Mouse (Mus musculus): ENCODE data around the gene Sumf2. TPM values are rescaled to one million over a fixed set of nuclear protein-coding genes. Genes with fewer than 3 reads are reported as not detected.
"Not testable (repeated sequence)": the region's sequence is repeated elsewhere in the genome, so short reads cannot be mapped to it uniquely, and the experiment has no call there.

Sumf2 gene
- total RNA-seq, 2 experiments from 2014 or later: 20.2 to 20.8 TPM

DNA sequence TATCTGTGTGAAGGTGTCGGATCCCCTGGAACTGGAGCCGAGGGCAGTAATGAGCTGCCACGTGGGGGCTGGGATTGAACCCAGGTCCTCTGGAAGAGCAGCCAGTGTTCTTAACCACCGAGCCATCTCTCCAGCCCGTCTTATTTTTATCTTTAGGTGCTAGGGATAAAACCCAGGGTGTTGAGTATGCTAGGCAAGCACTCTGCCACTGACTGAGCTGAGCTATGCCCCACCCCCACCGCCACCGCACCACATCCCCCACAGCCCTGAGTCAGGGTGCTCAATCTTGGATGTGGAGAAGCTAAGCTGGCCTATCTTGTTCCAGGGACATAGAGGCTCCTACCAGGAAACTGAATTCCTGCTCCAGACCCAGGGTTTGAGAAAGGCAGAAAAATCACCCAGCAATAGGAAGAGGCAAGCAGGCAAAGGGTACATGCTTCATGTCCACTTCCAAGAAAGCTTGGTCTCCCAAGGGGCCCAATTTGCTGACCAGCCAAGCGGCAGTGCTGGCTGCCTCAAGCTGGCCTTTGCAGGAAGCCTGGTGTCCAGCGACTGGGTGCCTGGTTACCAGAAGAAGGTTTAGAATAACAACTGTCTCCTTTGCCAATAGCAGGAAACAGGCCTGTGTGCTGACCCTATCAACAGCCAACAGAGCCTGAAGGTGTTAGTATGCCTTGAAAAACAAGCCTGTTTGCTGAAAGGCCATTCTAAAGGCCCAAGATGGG is 31.1 kb downstream of the Sumf2 start:
- Histone ChIP-seq H3K4me3 (no peak overlapping the region), H3K27ac (peak overlapping the region; percentile 69)
- intact Hi-C loops (cut with DNase I): no loop called here
- peak; percentile 19 to 28 for DNase-seq (ENCODE audit: extremely low spot score in 1 of 2, low spot score in 2 of 2)
- TF ChIP-seq CTCF (IDR thresholded peaks at IDR 0.05): no peak

DNA sequence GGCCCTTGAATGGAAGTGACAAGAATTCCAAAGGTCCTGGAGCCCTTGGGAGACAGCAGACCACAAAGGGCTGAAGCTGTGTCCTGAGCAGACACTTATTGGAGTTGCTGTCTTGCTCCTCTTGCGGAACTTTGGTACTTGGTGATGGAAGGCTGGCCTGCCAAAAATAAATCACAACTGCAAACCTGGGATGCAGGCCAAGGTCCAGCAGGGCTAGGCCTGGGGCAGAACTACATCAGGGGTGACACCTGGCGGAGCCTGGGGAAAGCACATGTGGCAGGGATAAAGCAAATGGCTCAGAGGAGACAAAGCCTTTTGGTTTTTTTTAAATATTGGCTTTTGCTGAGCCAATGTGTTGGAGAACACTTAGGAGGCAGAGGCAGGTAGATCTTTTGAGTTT is 32.2 kb downstream of the Sumf2 start:
- peak; percentile 23 to 47 for DNase-seq (ENCODE audit: extremely low spot score in 1 of 2, low spot score in 2 of 2)
- intact Hi-C loops (cut with DNase I): no loop called here
- H3K4me3 ChIP-seq: peak overlapping the region; percentile 6; the same call in 1 of the 2 replicates
- TF ChIP-seq CTCF (IDR thresholded peaks at IDR 0.05): peak; percentile 50
- peak overlapping the region; percentile 69 for H3K27ac ChIP-seq

DNA sequence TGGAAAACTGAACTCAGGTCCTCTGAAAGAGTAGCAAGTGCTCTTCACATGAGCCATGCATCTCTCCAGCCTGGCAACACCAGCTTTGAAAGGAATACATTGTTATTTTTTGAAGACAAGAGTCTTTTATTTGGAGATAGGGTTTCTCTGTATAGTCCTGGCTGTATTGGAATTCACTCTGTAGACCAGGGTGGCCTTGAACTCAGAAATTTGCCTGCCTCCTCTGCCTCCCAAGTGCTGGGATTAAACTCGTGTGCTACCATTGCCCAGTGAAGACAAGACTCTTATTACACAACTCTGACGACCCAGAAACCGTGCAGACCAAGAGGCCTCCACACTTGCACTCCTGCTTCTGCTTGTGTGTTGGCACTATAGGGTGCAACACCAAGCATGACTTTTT is 33.1 kb downstream of the Sumf2 start:
- no peak overlapping the region for H3K4me3 ChIP-seq
- no peak for DNase-seq (ENCODE audit: extremely low spot score in 1 of 2, low spot score in 2 of 2)
- TF ChIP-seq CTCF (IDR thresholded peaks at IDR 0.05): no peak
- no peak overlapping the region for H3K27ac ChIP-seq
- intact Hi-C loops (cut with DNase I): loop anchor here (2.0 kb wide), 1 partner anchor 15 kb away; no protein-coding TSS in a partner anchor

DNA sequence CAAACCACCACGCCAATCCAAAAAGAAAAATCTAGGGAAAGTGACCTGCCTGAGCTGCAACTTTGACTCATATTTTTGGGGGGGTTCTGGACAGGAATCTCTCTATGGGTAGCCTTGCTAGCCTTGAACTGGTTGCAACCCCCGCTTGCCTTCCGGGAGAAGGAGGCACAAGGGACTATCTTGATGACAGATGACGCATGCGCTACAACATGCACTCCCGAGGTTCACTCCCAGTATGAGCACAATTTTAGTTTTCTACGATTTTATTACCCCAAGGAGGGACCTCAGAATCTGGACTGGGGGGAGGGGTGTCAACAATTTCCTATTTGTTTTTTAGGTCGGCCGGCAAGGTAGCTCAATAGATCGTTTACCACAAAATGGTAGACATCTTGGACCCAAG is 39.5 kb downstream of the Sumf2 start:
- peak overlapping the region; percentile 96 for H3K27ac ChIP-seq
- peak overlapping the region; percentile 97 for H3K4me3 ChIP-seq
- intact Hi-C loops (cut with DNase I): no loop called here
- no peak for DNase-seq (ENCODE audit: extremely low spot score in 1 of 2, low spot score in 2 of 2)
- no peak for TF ChIP-seq CTCF (IDR thresholded peaks at IDR 0.05)

DNA sequence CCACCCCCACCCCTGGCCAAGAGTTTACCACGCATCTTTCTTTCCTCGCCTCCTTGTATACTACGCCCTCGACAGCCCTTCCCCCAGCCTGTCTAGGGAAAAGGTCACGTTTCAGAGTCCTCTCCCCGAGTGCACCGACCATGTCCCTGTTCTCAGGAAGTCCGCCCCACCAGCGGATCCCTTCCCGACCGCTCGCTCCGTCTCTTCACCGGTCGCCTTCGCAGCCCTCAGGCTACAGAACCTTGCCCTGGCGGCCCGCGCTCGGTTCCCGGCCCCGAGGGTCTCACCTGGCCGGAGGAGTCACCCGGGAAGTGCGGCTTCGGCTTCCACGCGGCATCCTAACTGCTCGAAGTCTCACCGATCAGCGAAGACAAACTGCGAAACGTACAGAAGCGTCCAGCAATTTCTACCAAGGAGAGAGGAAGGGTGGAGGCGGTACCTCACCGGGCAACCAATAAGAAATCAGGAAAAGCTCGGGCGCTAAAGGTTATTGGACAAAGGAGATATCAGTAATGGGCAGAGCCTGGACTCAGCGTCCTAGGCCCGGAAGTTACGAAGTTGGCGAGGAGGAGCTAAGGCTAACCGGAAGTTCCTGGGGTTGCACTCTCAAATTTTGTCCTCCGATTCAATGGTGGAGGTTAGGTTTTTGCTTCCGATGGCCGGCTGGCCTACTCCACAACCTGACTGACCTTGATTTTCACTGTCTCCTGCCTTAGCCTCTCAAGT is 40.3 kb downstream of the Sumf2 start, which contains the start of gene Chchd2:
TSS of gene Chchd2 (minus strand) at position 560 of the 726 bp plus-strand sequence.
- peak; percentile 89 to 93 for DNase-seq (ENCODE audit: extremely low spot score in 1 of 2, low spot score in 2 of 2)
- H3K27ac ChIP-seq: peak within 1 kb of the TSS; percentile 96
- peak within 1 kb of the TSS; percentile 97 for H3K4me3 ChIP-seq
- no peak for TF ChIP-seq CTCF (IDR thresholded peaks at IDR 0.05)
- intact Hi-C loops (cut with DNase I): no loop called here

DNA sequence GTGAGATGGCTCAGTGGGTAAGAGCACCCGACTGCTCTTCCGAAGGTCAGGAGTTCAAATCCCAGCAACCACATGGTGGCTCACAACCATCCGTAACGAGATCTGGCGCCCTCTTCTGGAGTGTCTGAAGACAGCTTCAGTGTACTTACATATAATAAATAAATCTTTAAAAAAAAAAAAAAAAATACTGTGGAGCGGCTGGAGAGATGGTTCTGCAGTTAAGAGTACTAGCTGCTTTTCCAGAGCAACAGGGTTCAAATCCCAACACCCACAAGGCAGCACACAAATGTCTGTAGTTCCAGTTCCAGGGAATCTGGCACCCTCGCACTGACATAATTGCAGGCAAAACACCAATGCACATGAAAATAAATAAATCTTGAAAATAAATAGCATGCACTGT is 43.6 kb downstream of the Sumf2 start:
- H3K4me3 ChIP-seq; H3K27ac ChIP-seq; DNase-seq (ENCODE audit: extremely low spot score in 1 of 2, low spot score in 2 of 2); intact Hi-C loops (cut with DNase I): not testable (repeated sequence)

DNA sequence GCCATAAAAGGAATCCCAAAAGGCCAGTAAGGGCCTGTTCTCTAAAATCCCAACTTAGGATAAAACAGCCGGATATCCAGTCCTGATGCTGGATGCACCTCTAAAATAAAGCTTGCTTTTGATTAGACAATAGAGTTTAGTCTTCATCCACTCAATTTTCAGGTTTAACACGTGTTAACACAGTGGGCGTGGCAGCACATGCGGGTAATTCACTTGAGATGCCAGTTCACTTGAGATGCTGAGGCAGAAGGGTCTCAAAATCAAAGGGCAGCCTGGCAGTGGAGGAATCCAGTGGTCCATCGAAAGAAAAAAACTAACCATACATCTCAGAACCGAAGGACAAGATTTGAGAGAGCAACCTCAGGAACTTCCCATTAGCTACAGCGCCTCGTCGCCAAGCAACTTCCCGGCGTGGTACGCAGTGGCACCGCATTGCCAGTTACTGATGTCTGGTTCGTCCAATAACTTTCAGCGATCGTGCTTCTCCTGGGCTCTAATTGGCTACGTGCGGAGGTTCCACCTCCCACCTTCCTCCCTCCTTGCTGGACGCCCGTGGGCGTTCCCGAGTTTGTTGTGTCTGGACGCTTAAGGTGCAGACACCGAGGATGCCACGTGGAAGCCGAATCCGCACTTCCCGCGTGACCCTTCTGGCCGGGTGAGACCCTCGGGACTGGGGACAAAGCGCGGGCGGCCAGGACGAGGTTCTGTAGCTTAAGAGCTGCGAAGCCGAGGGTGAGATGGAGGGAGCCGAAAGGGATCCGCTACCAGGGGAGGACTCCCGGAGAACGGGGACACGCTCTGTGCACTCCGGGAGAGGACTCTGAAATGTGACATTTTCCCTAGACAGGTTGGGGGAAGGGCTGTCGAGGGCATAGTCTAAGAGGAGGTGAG is 48.7 kb downstream of the Sumf2 start, which contains the start of gene Zbed5:
TSS of gene Zbed5 (plus strand) at position 526 of the 891 bp plus-strand sequence.
- H3K27ac ChIP-seq: no peak within 1 kb of the TSS
- peak; percentile 82 to 89 for DNase-seq (ENCODE audit: extremely low spot score in 1 of 2, low spot score in 2 of 2)
- H3K4me3 ChIP-seq: peak within 1 kb of the TSS; percentile 77
- no peak for TF ChIP-seq CTCF (IDR thresholded peaks at IDR 0.05)
- intact Hi-C loops (cut with DNase I): no loop called here

DNA sequence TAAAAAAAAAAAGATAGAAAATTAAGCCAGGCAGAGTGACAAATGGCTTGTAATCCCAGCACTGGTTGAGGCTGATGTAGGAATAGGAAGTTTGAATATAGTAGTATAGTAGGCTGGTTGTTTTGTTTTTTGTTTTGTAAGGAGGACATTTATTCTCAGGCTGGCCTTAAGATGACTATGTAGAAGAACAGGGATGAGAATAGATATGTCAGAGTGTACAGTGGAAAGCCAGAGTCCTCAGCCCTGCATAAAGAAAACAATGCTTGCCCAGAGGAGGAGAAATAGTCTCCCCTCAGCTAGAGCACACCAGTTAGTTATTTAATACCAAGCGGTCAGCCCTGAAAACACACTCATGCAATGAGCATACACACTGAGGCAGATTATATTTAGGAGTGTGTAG is 51.7 kb downstream of the Sumf2 start, which contains the start of gene Phkg1:
TSS of gene Phkg1 (minus strand) at position 101 of the 400 bp plus-strand sequence.
- intact Hi-C loops (cut with DNase I): no loop called here
- H3K27ac ChIP-seq: no peak within 1 kb of the TSS
- no peak for TF ChIP-seq CTCF (IDR thresholded peaks at IDR 0.05)
- no peak for DNase-seq (ENCODE audit: extremely low spot score in 1 of 2, low spot score in 2 of 2)
- no peak within 1 kb of the TSS for H3K4me3 ChIP-seq

DNA sequence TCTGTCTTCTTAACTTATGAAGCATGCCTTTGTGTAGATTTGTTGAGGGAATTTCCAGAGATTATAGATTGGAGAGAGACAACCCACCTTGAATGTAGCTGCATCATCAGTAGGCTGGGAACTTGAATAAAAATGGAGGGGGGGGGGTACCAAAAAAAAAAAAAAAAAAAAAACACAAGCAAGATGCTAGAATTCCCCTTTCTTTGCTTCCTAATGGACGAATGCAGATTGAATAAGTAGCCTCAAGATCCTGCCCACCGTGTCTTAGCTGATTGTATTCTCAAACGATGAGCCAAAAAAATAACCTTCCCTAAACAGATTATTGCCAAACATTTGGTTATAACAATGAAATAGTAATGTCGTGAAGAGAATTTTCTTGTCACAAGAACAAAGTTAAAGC is 61.0 kb downstream of the Sumf2 start:
- Histone ChIP-seq H3K4me3 (peak overlapping the region; percentile 85), H3K27ac (no peak overlapping the region)
- DNase-seq (ENCODE audit: extremely low spot score in 1 of 2, low spot score in 2 of 2): no peak
- intact Hi-C loops (cut with DNase I): loop anchor here (5.0 kb wide), 1 partner anchor 35 kb away; the partner anchor contains the start of gene Vkorc1l1
- no peak for TF ChIP-seq CTCF (IDR thresholded peaks at IDR 0.05)

DNA sequence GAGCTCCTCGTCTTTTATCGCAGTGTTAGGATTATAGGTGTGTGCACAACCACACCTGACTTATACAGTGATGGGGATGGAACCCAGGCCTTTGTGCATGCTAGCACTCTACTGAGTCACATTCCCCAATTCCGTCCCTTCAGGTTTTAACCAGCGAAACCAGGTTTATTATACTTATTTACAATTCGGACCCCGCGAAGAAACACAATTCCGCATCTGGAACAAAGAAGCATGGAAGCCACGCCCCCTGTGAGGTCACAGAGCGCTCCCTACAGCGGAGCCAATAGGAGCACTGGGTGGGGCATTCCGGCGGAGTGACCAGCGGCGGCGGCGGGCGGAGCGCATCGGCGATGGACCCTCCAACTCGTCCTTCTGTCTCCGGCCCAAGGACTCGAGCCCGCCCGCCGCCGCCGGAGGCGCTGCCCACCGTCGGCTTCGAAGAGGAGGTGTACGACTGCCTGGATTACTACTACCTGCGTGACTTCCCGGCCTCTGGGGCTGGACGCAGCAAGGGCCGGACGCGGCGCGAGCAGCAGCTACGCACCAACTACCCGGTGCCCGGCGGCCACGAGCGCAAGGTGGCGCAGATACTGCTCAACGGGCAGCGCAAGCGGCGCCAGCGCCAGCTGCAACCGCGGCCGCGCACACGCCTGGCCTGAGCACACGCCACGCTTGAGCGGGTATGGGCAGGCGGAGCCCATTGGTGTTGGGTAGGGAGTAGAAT is 61.6 kb downstream of the Sumf2 start, which contains the start of gene Nupr1l:
TSS of gene Nupr1l (plus strand) at position 299 of the 724 bp plus-strand sequence.
- intact Hi-C loops (cut with DNase I): loop anchor here (5.0 kb wide), 1 partner anchor 34 kb away; the partner anchor contains the start of gene Vkorc1l1
- Histone ChIP-seq H3K4me3 (peak within 1 kb of the TSS; percentile 85), H3K27ac (peak within 1 kb of the TSS; percentile 92)
- peak; percentile 18 for TF ChIP-seq CTCF (IDR thresholded peaks at IDR 0.05)
- peak; percentile 86 to 89 for DNase-seq (ENCODE audit: extremely low spot score in 1 of 2, low spot score in 2 of 2)

All from left cerebral cortex, adult 2 months (tissue).